Mouse (Mus musculus) liver, postnatal 0 days (tissue): ENCODE measurements around the gene Fgr.

Source experiments
- CTCF ChIP-seq: sonication (generic); IDR thresholded peaks from 2 replicates; pipeline ENCODE4 v1.5.1; 2016; ENCODE audit warnings: antibody characterized with exemption, low read depth
- EP300 ChIP-seq: IDR thresholded peaks from 2 replicates; pipeline ENCODE4 v1.6.1; 2016; ENCODE audit warnings: antibody characterized with exemption, low read depth, mild to moderate bottlenecking

- TF ChIP-seq CTCF (no peak), EP300 (no peak)
Measured at GRCm38 (mm10) chr4:132983664-132984512, 10.0 kb downstream of the Fgr start.
